Mouse (Mus musculus): ENCODE results near the gene Kat6b.

DNA sequence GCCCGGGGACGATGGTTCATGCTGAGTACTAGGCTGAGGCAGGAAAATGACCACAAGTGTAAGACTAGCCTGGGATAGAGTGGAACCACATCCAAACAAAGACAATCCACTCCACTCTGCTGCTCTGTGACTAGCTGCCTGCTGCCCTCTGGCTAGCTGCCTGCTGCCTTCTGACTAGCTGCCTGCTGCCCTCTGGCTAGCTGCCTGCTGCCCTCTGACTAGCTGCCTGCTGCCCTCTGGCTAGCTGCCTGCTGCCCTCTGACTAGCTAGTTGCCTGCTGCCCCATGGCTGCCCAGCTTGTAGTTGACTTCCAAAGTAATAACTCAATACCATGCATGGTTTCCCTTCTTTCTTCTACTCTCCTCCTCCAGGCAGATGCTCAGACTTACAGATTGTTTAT lies 4.1 kb upstream of the Kat6b start:
- TF ChIP-seq POLR2A (IDR thresholded peaks at IDR 0.05; ENCODE audit: low read depth, low read length) = no peak
- no peak for TF ChIP-seq GABPA (IDR thresholded peaks at IDR 0.05; ENCODE audit: insufficient replicate concordance, low read depth, low read length)
- no peak for TF ChIP-seq MEF2A (IDR thresholded peaks at IDR 0.05; ENCODE audit: borderline replicate concordance, low read depth, low read length)
- no peak for TF ChIP-seq TBP (conservative IDR thresholded peaks at IDR 0.05; ENCODE audit: low read depth, low read length)
- TF ChIP-seq CTCF (conservative IDR thresholded peaks at IDR 0.05 in 1 of 2, IDR thresholded peaks at IDR 0.05 in 1 of 2; ENCODE audit: low read depth in 2 of 2, low read length in 2 of 2) = no peak
- TF ChIP-seq ZC3H11A (IDR thresholded peaks at IDR 0.05; ENCODE audit: low read depth, low read length) = no peak
- TF ChIP-seq USF1 (IDR thresholded peaks at IDR 0.05; ENCODE audit: low read depth, low read length) = no peak
- TF ChIP-seq MYC (IDR thresholded peaks at IDR 0.05; ENCODE audit: low read depth, low read length) = no peak
- no peak for TF ChIP-seq SIN3A (IDR thresholded peaks at IDR 0.05; ENCODE audit: low read length)
- TF ChIP-seq MAX (IDR thresholded peaks at IDR 0.05; ENCODE audit: low read length) = no peak
- TF ChIP-seq SMC3 (IDR thresholded peaks at IDR 0.05; ENCODE audit: low read depth, low read length) = no peak
- no peak for TF ChIP-seq EP300 (IDR thresholded peaks at IDR 0.05; ENCODE audit: low read length)

Measured in CH12.LX (cell line).